Mouse (Mus musculus) layer of hippocampus, adult 11-12 months (tissue): Measurements from ENCODE around the gene Spata13.

Experiments used
- DNase-seq: peaks from one replicate; pipeline ENCODE4 v3.0.0; 2022; ENCODE audit warnings: low spot score

Spata13 gene

DNA sequence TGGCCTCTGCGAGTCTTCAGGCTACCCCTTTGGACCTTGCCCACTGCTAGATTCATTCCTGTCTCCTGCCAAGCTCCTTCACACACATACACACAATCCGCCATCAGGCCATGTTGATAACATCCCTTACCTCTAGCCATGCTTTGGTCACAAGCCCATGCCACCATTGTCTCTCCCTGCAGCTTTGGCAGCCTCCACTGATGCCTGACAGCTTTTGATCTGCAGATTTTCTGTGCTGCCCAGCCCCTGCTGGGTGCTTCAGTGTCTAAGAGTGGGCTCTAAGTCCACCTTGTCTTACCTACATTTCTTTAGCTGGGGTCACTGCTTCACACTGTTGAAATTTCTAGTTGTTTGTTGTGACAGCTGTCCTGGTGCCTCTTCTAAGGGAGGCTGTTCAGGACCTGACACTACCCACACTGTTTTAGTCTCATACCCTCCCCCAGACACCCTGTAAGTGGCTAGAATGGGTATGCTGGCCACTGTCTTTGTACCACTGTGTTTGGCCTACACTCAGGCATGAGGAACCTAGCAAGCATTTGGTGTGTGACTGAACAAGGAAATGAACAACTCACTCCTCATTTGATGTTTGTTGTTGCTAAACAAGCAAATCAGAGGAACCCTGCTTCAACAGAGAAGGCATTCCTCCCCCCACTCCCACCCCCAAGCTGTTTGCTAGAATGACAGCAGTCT, 43.0 kb downstream of the Spata13 start:
- no peak for DNase-seq

DNA sequence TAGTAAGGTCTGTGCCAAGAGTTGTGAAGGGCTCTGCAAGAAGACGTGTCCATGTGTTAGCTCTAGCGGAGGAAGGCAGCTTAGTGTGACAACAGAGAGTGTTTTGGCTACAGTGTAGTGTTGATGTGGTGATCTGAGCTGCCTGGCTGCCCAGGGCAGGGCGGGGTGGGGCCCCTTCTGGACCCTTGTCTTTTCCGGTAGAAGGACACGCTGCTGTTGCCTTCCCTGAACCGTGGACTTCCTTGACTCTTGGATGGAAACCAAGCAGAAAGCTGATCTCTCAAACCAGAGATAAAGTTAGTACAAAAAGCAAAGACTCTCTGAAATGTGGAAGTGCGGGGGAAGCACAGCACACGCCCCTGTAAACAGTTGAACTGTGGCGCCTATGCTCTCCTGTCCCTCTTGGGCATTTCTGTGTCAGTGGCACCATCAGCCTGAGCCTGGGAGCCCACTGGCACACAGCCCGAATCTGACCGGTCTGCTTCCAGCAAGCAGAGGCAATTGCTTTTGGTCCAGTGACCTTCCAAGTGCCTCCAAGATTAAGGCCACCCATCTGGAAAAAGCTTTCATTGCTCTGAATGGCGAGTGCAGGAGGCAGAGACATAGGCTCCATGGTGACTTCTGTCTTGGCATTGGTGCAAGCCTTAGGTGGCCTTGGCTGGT, 48.7 kb downstream of the Spata13 start:
- DNase-seq = no peak

DNA sequence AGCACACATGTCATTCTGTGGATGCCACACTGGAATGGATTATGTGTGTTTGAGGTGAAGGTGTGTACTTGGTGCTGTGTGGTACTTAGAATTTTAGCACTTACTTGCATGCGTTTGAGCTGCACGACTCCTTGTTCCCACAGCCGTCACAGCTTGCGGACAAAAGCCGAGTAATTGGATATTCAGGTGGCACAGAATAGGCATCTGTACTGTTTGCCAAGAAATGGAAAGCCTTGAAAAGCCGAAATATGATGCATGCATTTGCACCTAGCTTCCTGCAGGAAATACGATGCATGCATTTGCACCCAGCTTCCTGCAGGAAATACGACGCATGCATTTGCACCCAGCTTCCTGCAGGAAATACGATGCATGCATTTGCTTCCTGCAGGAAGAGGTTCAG, 50.2 kb downstream of the Spata13 start:
- no peak for DNase-seq

DNA sequence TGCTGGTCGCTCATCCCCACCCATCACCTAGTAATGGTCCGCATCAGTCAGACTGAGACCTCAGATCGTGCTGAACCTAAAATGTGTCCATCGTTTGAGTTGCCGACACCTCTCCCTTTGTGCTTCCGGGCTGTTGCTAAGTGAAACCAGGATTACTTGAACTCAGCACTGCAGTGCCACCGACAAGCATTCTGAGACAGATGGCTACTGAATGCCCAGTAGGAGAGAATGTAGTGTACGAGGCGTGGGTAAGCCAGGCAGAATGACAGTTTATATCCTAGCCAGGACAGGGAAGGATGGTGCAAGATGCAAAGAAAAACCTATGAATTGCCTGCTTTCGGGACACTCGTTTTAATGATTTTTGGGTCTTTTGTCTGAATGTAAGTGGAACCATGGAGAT, 52.9 kb downstream of the Spata13 start:
- no peak for DNase-seq

DNA sequence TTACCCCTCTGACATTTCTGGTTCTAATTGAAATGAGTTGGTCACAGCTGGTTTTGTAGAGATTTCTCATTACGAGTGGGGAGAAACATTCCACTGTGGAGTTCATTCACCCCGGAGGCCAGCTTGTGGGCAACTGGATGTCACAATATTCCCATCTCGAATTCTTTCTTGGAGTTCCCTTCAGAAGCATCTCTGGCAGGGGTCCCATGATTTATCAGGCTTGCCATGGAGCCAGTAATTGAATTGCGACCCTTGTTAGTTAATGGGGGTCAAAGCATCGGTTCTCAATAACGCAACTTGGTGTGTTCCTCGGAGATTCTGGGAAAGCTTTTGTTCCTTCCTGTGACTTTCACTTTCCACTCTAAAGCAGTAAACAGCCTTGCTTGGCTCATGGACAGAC, 53.4 kb downstream of the Spata13 start:
- DNase-seq = no peak

DNA sequence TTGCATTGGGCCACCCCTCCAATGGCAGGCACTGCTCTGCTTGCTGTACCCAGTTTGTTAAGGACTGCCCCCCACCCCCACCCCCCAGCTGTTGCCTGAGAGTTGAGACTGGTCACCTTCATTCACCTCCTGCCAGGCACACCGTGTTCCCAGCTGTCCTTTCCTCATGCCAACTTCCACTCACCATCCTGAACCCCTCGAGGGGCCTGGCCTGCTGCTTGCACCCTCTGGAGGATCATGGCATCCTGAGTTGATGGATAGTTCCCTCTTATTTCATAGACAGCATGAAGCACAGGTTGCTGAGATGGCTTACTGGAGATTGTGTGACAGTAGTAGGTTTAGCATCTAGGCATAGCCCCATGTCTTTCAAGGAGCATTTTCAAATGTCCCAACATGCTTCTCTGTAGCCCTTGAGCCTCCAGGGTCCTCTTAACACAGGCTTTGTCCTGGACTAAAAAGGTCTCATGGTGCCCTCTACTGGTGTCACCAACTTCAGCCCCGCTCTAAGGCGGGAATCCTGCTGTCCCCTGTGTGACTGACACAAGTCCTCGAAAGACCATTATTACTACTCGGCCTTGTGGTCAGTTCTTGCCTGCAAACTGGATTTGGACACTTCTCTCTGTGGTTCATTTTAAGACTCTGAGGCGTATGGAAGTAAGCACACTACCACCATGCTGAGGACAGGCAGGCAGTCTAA, 54.9 kb downstream of the Spata13 start:
- DNase-seq = peak; percentile 78

DNA sequence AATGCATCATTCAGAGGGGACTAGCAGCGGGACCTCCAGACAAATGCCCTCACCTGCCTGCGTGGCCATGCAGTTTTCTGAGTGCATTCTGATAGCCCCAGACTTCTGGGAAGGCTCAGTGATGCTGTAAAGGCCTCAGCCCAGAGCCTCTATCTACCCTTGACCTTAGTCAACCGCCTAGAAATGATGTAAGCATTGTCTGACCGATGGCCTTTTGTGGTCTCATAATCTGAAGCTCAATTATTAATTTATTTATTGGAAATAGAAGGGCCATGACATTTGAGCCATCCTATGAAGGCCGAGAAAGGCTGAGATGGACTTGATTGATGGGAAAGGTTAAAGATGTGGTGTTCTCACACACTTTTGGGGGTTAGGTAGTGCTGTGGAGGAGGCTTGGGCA, 56.0 kb downstream of the Spata13 start:
- DNase-seq = no peak

DNA sequence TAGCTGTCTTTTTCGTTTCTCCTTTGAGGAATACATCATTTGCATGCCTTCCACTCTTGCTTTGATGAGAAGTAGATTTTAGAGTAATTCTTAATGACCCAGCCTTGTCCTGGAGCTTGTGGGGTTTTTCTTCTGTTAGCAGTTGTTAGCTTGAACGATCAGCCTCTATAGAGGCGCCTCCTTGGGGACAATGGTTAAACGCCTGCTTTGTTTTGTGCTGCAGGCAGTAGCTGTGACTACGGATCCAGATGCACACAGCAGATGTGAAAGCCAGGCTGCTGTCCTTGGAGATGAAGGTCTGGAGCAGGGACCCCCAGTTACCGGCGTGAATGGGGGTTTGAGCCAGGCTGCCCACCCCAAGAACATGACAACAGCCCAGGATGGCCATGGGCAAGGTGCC, 56.8 kb downstream of the Spata13 start:
- DNase-seq = no peak

DNA sequence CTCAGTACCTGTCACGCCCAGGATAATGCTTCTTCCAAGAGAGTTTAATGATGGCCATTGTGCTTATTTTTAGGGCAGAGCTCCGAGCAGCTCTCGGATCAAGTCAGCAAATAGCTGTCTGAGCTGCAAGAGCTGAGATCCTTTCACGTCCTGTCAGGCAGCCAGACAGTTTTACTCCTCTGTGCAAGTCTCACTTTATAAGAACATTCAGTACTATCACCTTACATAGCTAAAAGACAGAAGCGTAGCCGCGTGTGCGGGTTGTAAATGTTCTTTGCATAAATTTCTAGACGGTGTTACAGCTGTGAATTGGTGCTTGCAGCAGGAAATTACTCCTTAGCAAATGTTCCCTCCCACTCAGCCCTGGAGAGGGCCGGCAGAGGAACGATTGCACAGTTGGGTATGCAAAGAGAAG, 59.3 kb downstream of the Spata13 start:
- DNase-seq = no peak

DNA sequence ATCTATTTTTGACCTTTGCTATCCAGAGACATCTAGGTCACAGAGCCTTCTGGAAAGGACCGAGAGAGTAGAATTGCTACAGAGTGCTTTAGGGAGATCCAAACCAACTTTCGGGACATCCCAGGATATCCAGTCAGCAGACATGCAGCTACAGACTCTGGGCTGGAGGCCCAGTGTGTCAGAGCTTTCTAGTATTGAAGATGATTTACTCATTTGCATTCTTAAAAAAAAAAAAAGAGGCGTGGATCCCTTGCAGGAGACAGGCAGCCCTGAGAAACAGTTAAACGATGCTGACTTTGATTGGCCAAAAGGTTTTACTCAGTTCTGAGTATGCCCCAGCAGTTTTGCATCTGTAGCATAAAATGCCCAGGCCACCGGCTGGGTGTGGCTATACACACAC, 59.9 kb downstream of the Spata13 start:
- DNase-seq = no peak

DNA sequence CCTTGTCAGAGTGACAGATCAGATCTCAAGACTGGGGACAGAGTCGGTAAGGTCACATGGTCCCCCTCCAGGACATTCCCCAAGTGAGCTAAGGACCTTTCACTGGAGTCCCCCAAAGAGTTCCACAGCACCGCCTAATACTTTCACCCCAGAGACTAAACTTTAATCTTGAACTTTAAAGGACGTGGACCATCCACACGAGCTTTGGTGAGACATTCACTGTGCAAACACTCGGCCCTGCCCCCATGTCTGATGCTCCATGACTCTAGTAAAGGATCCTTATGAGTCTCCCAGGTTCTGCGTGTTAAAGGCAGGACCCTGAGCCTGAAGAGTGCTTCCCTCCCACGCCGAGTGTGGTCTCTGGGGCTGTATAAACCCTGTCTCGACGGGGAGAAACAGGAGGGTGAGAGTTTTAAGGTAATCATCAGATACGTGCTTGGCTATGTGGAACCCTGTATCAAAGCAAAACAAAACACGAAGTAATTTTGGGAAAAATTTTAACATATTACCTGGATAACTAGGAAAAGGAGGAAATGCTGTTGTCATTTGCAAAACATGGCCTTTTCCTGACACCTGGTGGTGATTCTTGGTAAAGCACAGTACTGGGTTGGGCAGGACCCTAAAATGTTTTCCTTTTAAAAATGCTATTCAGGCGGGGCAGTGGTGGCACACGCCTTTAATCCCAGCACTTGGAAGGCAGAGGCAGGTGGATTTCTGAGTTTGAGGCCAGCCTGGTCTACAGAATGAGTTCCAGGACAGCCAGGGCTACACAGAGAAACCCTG, 60.6 kb downstream of the Spata13 start:
- peak; percentile 79 for DNase-seq

DNA sequence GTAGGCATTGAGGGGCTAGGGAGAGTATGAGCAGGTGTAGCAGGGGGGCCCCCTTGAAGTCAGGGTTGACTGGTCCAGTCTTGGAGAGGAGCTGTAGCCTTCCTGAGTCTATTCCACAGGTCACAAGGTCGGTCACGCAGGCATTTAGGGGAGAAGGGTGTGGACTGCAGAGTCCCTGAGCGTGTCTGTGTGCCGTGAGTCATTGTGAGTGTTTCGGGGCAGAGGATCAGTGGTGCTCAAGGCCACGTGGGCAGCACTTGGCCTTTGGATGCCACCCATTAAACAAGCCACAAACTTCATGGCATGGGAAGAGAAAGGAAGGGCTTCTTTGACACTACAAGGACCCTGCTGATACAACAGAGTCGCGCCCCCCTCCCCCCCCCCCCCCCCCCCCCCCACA, 63.5 kb downstream of the Spata13 start:
- no peak for DNase-seq

DNA sequence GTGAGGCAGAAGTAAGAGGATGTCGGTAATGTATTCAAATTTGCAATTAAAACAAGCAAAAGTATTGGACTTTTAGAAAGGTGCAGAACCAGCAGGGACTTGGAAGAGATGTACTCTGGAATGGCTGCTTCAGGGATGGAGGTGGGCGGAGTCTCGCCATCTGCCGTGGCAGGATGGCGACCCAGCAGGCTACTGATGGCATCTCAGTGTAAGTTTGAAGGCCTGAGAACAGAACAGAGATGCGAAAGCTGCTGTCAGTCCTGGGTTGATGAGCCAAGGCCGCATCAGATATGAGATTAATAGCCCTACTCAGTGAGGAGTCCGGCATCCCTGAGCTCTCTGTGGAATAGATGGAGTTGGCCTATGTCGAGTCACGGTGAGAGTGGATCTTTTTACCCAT, 65.2 kb downstream of the Spata13 start:
- DNase-seq = no peak

DNA sequence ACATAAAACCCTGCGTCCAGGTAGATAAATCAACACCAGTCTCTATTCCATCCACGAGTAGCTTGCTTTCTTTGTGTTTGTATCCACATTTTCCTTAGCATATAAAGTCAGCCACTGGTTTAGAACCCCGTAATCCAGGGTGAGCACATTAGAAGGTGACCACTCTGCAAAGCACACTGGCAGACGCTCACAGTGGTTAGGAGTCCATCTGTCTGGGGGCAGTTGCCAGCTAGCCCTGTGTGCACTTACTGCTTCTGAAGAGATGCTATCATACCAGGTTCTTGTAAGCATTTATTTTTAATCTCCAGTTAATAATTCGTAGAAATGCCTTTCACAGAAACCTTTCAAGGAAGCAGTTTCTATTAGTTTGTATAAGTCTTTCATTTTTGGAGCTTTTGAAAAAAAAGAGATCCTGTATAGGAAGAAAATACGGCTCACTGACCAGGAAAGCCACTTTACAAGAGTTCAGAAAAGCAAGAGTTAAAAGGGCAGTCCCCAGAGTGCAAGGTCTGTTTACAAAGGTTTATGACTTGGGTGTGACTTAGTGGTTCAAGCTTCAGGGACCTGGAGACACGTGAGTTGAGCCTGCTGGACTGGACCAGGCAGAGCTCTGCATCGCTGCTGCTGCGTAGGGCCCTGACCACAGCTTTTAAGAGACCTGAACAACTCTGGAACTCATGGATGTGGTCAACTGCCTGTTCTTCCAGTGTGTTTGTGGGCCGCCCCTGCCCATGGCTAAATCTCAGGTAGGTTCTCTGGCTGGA, 68.8 kb downstream of the Spata13 start:
- DNase-seq = no peak

DNA sequence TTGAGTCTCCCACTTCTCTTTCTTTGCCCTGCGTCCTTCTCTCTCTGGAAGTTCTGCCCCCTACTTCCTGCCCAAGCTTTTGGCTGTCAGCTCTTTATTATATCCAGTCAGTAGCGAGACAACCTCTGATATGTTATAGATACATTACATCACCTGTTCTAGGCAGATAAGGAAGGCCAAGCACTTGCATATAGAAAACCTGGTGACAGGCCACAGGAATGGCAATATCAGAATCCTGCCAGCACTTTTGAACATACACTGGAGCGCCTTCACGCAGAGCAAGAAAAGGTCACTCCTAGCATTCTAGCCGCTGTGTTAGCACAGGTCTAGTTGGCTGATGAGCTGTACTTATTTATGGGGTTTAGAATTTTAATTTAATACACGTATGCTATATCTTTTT, 70.7 kb downstream of the Spata13 start:
- no peak for DNase-seq

DNA sequence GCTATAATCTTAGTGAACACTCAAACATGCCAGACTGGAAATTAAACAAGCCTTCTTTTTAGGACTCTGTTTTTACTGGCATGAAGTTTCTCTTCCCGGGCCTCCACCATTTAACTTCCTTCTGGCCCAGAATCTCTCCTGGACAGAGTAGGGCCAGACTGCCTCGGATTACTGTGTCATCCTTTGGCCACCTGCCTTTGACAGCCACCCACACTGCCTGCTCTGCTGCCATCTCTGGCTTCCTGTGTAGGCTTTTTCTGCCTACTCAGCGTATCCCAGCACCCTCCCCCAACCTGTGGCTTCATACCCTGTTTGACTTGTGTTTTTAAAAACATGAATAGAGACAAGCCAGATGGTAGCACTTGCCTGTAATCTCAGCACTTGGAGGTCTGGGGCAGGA, 71.2 kb downstream of the Spata13 start:
- DNase-seq = peak; percentile 73

DNA sequence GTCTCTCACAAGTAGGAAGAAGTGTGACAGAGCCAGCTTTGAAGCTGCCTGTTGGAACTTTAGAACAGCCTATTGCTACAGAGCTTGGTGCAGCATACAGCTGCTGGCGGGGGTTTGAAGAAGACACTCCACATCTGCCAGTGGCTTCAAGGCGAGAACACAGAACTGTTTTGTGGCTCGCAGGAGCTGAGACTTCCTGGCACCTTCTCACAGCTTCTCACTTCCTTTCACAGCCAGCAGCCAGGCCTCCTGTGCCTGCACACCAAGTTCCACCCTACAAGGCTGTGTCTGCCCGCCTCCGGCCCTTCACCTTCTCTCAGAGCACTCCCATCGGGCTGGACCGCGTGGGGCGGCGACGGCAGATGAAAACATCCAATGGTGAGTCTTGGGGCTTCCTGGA, 75.4 kb downstream of the Spata13 start:
- DNase-seq = no peak

DNA sequence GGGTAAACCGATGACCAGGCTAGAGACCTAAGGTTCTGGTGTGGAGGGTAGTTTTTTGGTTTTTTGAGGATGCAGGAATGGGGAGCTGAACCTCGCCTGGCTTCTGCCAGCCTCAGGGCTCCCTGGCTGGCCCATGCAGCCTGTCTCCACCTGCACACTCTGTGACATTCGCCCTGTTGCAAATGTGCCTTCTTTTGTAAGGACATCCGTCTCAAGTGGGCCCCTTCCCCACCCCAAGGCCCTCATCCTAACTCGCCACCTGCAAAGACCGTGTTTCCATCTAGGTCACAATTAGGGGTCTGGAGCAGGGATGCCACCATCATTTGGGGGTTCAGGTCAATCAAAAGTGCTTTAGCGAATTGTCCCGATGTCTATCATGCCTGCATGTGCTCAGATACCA, 75.9 kb downstream of the Spata13 start:
- DNase-seq = no peak

DNA sequence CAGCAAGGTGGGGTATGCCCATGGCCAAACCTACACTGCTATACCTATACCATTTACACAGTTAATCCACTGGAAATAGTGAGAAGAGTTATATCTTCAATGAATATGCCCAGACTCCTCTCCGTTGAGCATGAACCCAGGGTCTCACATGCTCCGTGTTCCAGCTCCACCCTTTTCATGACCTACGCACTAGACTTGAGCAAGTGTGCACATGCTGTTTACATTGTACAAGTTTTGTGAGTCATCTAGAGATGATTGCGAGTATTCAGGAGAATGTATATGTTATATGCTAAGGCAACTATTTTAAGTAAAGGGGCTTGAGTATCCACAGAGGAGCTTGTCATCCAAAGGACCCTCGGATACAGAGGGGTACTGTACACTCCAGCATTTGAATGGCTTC, 77.4 kb downstream of the Spata13 start:
- DNase-seq = no peak

DNA sequence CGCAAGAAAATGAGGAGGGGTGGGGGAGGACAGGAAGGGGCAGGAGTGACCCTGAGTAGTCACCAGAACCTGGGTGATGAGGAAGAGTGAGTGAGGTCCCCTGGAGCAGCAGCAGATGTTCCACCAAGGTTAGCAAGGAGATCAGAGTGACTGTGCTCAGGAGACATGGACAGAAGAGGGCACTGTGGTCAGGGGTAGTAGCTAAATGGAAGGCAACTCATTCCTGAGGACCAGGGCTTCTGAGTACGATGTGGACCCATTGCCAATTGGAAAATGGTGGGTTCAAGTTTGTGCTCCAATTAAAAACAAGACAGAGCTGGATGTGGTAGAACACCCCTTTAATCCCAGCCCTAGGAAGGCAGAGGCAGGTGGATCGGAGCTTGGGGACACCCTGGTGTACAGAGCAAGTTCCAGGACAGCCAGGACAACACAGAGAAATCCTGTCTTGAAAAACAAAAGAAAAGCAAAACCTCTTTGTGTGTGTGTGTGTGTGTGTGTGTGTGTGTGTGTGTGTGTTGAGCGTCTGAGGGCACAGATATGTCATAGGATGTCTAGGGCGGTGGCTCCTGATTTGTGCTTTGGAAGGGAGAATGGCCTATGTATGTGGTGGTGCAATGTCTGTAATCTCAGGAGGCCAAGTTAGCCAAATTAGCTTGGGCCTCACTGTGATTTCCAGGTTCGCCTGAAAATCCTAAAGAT, 77.9 kb downstream of the Spata13 start:
- no peak for DNase-seq

DNA sequence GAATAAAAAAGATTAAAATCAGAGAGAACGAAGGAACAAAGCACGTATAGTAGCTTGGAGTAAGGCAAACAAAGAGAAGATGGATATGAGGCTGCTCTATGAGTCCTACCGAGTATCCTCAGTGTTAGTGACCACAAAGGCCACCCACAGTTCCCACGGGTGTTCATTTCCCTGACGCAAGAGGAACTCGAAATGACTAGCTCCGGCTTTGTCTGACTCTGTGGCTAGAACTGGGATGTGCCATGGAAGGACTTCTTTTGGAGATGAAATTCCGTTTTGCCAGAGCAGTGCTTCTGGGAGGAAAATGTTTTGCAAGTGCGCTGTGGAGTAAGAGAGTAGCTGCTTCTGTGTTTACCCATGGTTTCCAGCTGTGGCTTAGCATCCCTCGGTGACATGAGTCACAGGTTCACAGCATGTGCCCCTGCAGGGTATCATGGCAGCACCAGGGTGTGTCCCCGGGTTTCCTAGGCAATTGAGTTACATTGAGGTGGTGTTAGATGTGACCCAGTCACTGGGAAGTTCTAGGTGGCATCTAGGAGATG, 78.6 kb downstream of the Spata13 start:
- DNase-seq = no peak
